Mouse (Mus musculus): ENCODE measurements around the gene Fam19a4. TPM values are rescaled to one million over a fixed set of nuclear protein-coding genes. Genes with fewer than 3 reads are reported as not detected.
"Not testable (repeated sequence)": the region's sequence is repeated elsewhere in the genome, so short reads cannot be mapped to it uniquely, and the experiment has no call there.

Fam19a4 gene
- polyA plus RNA-seq, 1 experiment, result not detected

DNA sequence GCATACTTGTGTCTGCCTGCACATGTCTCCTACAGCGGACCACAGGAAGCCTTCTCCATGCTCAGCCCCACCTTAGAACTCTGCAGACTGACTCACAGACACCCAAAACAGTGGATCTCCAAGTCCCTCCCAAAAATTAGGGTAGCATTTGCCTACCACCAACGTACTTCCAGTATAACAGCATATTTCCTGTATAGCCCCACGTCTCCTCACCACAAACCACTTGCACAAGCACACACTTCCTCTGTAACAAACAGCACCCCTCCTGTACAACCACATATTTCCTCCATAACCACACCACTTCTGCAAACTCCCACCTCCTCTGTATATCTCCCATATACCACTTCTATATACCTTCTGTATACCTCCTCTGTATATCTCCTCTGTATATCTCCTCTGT, 44.2 kb downstream of the Fam19a4 start:
- Histone ChIP-seq H3K27ac (replicated peaks; ENCODE audit: low read depth, low read length) (no peak overlapping the region), H3K4me3 (ENCODE audit: insufficient read depth, low read depth, low read length) (no peak overlapping the region), H3K4me1 (ENCODE audit: control insufficient read depth, insufficient read depth, insufficient read length, low read length) (no peaks in the 10 kb centered on the region)

- Histone ChIP-seq H3K4me1 (ENCODE audit: control insufficient read depth, insufficient read depth, insufficient read length, low read length) (no peaks in the 10 kb centered on the region), H3K4me3 (ENCODE audit: insufficient read depth, low read depth, low read length) (no peak overlapping the region), H3K27ac (replicated peaks; ENCODE audit: low read depth, low read length) (no peak overlapping the region)
These were observed 53.6 kb downstream of the Fam19a4 start for GRCm38 (mm10) chr6:97006513-97007094.

DNA sequence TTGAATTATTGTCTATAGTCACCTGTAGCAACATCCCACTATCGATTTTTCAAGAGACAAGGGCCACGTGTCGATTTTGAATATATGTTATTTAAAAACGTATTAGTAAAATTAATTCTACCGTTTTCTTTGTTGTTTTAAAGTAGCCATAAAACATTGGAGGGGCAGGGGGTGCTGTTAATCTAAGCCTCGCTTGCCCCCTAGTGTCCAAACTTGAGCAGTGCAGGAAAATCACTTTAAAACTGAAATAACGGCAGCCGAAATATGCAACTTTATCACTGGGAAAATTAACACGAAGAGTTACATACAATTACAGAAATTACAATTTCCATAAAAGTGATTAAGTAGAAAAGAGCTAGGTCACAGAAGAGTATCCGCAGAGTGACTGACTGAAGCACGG, 55.2 kb downstream of the Fam19a4 start:
- H3K4me3 ChIP-seq (ENCODE audit: insufficient read depth, low read depth, low read length), result no peak overlapping the region
- no peaks in the 10 kb centered on the region for H3K4me1 ChIP-seq (ENCODE audit: control insufficient read depth, insufficient read depth, insufficient read length, low read length)
- no peak overlapping the region for H3K27ac ChIP-seq (replicated peaks; ENCODE audit: low read depth, low read length)

- H3K4me3 ChIP-seq (ENCODE audit: insufficient read depth, low read depth, low read length), result no peak overlapping the region
- H3K4me1 ChIP-seq (ENCODE audit: control insufficient read depth, insufficient read depth, insufficient read length, low read length), result no peaks in the 10 kb centered on the region
- no peak overlapping the region for H3K27ac ChIP-seq (replicated peaks; ENCODE audit: low read depth, low read length)
These were observed 64.6 kb downstream of the Fam19a4 start for GRCm38 (mm10) chr6:96995556-96996159.

DNA sequence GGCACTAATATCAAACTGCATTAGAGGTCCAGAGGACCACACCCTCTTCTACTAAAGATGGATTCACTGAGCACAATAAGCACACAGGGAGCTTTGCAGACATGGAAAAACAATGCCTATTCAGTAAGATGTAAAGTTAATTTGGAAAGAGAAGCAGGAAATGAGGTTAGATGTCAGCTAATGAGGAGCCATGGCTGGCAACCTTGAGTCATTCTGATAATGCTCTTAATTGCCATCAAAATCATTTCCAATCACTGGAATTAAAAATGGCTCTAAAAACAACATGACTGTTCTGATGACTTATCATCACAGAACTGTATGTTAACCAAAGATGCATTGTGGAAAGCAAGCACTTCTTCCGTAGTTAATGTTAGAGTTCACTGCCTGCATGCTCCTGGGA, 68.5 kb downstream of the Fam19a4 start:
- H3K4me1 ChIP-seq (ENCODE audit: control insufficient read depth, insufficient read depth, insufficient read length, low read length), result no peaks in the 10 kb centered on the region
- H3K4me3 ChIP-seq (ENCODE audit: insufficient read depth, low read depth, low read length), result no peak overlapping the region
- no peak overlapping the region for H3K27ac ChIP-seq (replicated peaks; ENCODE audit: low read depth, low read length)

DNA sequence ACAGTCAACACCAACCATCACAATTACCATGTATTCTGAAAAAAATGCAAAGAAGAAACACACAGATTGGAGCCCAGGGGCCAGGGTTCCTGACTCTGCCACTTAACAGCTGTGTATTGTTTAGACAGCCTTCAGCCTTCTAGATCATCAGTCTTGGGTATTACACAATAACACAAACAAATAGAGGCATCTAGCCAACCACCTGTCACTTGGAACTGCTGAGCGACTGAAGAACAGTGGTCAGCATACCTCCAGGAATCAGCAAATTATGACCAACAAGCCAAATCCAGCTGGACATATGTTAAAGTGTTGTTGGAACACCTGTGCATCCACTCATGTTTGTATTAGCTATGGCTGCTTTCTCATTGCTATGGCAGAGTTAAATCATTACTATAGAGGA, 82.7 kb downstream of the Fam19a4 start:
- Histone ChIP-seq H3K4me1 (ENCODE audit: control insufficient read depth, insufficient read depth, insufficient read length, low read length) (no peaks in the 10 kb centered on the region), H3K4me3 (ENCODE audit: insufficient read depth, low read depth, low read length) (no peak overlapping the region), H3K27ac (replicated peaks; ENCODE audit: low read depth, low read length) (no peak overlapping the region)

GRCm38 (mm10) chr6:96944796-96945195, 115.4 kb downstream of the Fam19a4 start:
- H3K27ac ChIP-seq (replicated peaks; ENCODE audit: low read depth, low read length), result no peak overlapping the region
- no peak overlapping the region for H3K4me3 ChIP-seq (ENCODE audit: insufficient read depth, low read depth, low read length)
- H3K4me1 ChIP-seq (ENCODE audit: control insufficient read depth, insufficient read depth, insufficient read length, low read length), result no peaks in the 10 kb centered on the region

DNA sequence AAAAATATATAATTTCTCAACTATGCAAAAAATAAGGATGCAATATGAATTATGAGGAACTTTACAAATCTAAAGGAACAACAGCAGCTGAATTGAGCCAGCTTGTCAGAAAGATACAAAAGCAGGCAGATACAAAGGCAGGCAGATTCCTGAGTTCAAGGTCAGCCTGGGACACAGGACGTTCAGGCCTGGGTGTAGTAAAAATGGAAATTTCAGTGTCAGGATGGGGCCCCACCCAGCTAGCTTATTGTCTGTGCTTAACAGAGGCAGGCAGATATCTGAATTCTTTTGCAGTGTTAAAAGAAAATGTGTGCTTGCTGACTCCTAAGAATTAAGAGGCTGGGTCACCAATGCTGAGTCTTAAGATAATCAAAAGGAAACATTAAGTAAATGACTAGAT, 124.4 kb downstream of the Fam19a4 start:
- H3K4me3 ChIP-seq (ENCODE audit: insufficient read depth, low read depth, low read length), result no peak overlapping the region
- H3K4me1 ChIP-seq (ENCODE audit: control insufficient read depth, insufficient read depth, insufficient read length, low read length), result no peaks in the 10 kb centered on the region
- H3K27ac ChIP-seq (replicated peaks; ENCODE audit: low read depth, low read length), result no peak overlapping the region

GRCm38 (mm10) chr6:96909061-96909480, 151.1 kb downstream of the Fam19a4 start:
- Histone ChIP-seq H3K4me1 (ENCODE audit: control insufficient read depth, insufficient read depth, insufficient read length, low read length) (no peaks in the 10 kb centered on the region), H3K27ac (replicated peaks; ENCODE audit: low read depth, low read length) (no peak overlapping the region), H3K4me3 (ENCODE audit: insufficient read depth, low read depth, low read length) (no peak overlapping the region)

DNA sequence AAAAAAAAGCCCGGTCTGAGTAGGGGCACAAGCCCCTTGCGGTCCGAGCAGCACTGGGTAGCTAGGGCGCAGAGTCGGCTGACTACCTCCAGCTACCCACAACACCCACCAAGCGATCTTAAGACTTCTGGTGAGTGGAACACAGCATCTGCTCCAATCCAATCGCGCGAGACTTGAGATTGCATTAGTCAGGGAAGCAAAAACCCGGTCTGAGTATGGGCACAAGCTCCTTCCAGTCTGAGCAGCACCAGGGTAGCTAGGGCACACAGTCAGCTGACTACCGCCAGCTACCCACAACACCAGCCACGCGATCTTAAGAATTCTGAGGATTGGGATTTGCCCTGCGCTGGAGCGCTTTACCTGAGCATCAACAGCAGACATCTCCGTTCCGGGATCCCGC, 183.1 kb downstream of the Fam19a4 start:
- not testable (repeated sequence) for H3K4me1 ChIP-seq (ENCODE audit: control insufficient read depth, insufficient read depth, insufficient read length, low read length); H3K27ac ChIP-seq (replicated peaks; ENCODE audit: low read depth, low read length); H3K4me3 ChIP-seq (ENCODE audit: insufficient read depth, low read depth, low read length)

GRCm38 (mm10) chr6:96876651-96877050, 183.6 kb downstream of the Fam19a4 start:
- H3K27ac ChIP-seq (replicated peaks; ENCODE audit: low read depth, low read length); H3K4me3 ChIP-seq (ENCODE audit: insufficient read depth, low read depth, low read length); H3K4me1 ChIP-seq (ENCODE audit: control insufficient read depth, insufficient read depth, insufficient read length, low read length): not testable (repeated sequence)

DNA sequence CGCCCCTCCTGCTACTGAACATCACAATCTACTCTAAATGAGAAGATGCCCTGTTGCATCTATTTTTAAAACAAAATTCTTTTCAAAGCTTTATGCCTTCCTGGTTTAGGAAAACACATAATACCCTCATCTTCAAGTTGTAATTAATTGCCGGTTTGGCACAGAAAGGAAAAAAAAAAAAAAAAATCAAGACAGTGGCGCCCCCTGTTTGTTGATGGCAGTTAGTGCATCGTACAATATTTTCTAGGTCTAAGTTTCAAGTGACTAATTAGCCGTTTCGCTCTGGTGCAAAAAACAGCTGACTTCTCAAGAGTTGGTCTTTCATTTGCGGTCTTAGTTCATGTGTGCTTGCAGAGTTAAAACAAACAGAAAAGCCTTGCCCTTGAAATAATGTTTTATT, 207.1 kb downstream of the Fam19a4 start:
- Histone ChIP-seq H3K4me3 (ENCODE audit: insufficient read depth, low read depth, low read length) (no peak overlapping the region), H3K4me1 (ENCODE audit: control insufficient read depth, insufficient read depth, insufficient read length, low read length) (no peaks in the 10 kb centered on the region), H3K27ac (replicated peaks; ENCODE audit: low read depth, low read length) (no peak overlapping the region)

- no peak overlapping the region for H3K27ac ChIP-seq (replicated peaks; ENCODE audit: low read depth, low read length)
- no peaks in the 10 kb centered on the region for H3K4me1 ChIP-seq (ENCODE audit: control insufficient read depth, insufficient read depth, insufficient read length, low read length)
- no peak overlapping the region for H3K4me3 ChIP-seq (ENCODE audit: insufficient read depth, low read depth, low read length)
These were observed 216.3 kb downstream of the Fam19a4 start for GRCm38 (mm10) chr6:96843944-96844343.

DNA sequence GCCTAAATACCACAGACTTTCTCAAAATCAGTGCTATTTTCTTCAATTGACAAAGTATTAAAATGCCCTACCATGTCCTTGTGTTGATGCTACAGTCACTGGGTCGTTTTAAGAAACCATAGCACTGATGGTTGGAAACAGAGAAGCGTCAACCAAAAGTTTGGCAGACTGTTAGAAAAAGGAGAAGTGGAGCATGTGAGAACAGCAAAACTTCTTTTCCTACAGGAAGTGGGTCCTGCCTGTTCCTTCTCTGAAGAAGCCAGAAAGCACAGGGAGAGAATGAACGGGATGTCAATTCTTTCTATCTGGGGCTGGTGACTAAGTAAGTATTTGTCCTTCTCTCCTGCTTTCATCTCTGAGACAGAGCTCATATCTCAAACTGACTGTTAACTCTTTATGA, 219.6 kb downstream of the Fam19a4 start:
- Histone ChIP-seq H3K27ac (replicated peaks; ENCODE audit: low read depth, low read length) (no peak overlapping the region), H3K4me3 (ENCODE audit: insufficient read depth, low read depth, low read length) (no peak overlapping the region), H3K4me1 (ENCODE audit: control insufficient read depth, insufficient read depth, insufficient read length, low read length) (no peaks in the 10 kb centered on the region)

DNA sequence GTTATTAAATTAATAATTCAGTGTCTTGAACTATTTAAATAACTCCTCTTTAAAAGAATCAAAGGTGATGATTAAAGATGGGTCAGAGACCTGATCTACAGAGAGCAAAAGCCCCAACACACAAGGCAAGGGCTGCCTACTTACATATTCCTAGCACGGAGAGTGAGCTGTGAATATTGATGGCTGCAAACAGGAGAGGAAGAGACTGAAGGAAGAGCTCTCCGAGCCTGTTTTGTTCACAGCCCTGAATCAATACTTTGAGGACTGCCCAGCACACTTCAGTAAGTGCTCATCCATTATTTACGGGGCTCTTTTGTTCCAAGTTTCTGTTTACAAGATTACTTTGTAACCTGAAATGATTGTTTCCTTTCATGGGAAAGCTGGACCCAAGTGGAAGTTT, 233.6 kb downstream of the Fam19a4 start:
- Histone ChIP-seq H3K27ac (replicated peaks; ENCODE audit: low read depth, low read length) (no peak overlapping the region), H3K4me1 (ENCODE audit: control insufficient read depth, insufficient read depth, insufficient read length, low read length) (no peaks in the 10 kb centered on the region), H3K4me3 (ENCODE audit: insufficient read depth, low read depth, low read length) (no peak overlapping the region)

GRCm38 (mm10) chr6:96802981-96803380, 257.2 kb downstream of the Fam19a4 start:
- Histone ChIP-seq H3K4me3 (ENCODE audit: insufficient read depth, low read depth, low read length) (no peak overlapping the region), H3K27ac (replicated peaks; ENCODE audit: low read depth, low read length) (no peak overlapping the region)

More at GRCm38 (mm10) chr6:96802981-96803380, 257.2 kb downstream of the Fam19a4 start:
- no peaks in the 10 kb centered on the region for H3K4me1 ChIP-seq (ENCODE audit: control insufficient read depth, insufficient read depth, insufficient read length, low read length)

Measured in brown adipose tissue, adult 24 weeks (tissue).